Comparison of ENCODE assay signal across 8 mouse cellular contexts in the genomic region with DNA sequence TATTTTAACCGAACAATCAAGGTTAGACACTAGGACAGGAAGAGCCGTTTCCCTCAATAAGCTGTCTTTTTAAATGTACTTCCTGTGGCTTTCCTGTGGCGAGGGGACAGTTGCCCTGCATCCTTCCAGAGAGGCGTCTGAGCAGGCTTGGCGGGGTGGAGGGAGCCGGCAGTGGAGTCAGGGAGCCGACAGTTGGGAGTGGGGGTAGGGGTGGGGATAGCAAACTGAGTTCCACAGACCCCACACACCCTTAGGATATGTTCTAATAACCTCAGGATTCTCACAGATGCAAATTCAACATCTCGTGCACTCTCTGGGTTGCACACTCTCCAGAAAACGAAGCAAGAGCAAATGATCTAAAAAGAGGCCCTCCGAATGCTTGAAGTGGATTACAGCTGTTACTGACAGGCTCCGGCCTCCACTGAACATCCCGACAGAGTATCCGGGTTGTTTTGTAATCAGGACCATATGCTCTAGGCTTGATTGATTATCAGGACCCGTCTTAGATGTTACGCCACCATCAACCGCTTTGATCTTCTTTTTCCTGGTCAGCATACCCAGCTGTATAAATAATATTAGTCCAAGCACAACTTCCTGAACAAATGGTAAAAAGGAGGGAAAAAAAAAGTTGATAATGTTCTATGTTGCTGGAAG. TPM values are rescaled to one million over a fixed set of nuclear protein-coding genes. Genes with fewer than 3 reads are reported as not detected.
DNase-seq lines count a peak whose midpoint lies in the region; TF ChIP-seq lines count a peak whose summit lies in the region.

No protein-coding gene starts in this region.

- H3K27ac ChIP-seq in gastrocnemius, adult 2 months: peak overlapping the region; percentile 63

- no peak for DNase-seq in gastrocnemius, adult 2 months
- DNase-seq in gastrocnemius, postnatal 10 days: no peak
- peak; percentile 70 for DNase-seq in heart, adult 8-10 months (ENCODE audit: low spot score)
- DNase-seq in kidney, adult 9 months: peak; percentile 54
- DNase-seq in lung, postnatal 14 days: peak; percentile 44
- no peak for DNase-seq in B cell, adult 2 months
- DNase-seq in layer of hippocampus, postnatal 36 days: no peak
- no peak for DNase-seq in cerebellum, postnatal 4 days (ENCODE audit: low spot score in 2 of 2)

- TF ChIP-seq CTCF in gastrocnemius, adult 2 months (IDR thresholded peaks at IDR 0.05): no peak

- H3K4me3 ChIP-seq in gastrocnemius, adult 2 months: no peak overlapping the region; the same call in 1 of the 2 replicates

- intact Hi-C loops in gastrocnemius, adult 2 months (cut with DNase I): no loop called here

RNA-seq across cellular contexts. Expression of gene Dusp6, which starts 33.9 kb away (rescaled TPM):
- total RNA-seq in gastrocnemius, adult 2 months (2021): 10 to 100 TPM; 12.8 TPM
- 10 to 100 TPM; 30.9 to 39.0 TPM for total RNA-seq in gastrocnemius, postnatal 10 days (2021)
- total RNA-seq in heart, adult 8-10 months (2022): 10 to 100 TPM; 12.9 to 18.7 (median 15.2) TPM
- total RNA-seq in layer of hippocampus, postnatal 36 days (2021): 10 to 100 TPM; 83.1 to 84.7 TPM

Comparison
In these comparisons a context has a peak if more than half of its experiments do, and no peak if none do; other contexts are left out.
1. DNase-seq: peak in heart, adult 8-10 months (single experiment), kidney, adult 9 months (single experiment) and lung, postnatal 14 days (single experiment); none in gastrocnemius, adult 2 months (single experiment), gastrocnemius, postnatal 10 days (single experiment), B cell, adult 2 months (0 of 2), layer of hippocampus, postnatal 36 days (0 of 2) and cerebellum, postnatal 4 days (0 of 2).